Mouse (Mus musculus): ENCODE measurements at regions not wholly inside any gene's neighbourhood (a gene's known extent, or its start where the extent isn't known, plus 50 kb on each side); places are given as distances from the start of the nearest gene placed in this dataset.

DNA sequence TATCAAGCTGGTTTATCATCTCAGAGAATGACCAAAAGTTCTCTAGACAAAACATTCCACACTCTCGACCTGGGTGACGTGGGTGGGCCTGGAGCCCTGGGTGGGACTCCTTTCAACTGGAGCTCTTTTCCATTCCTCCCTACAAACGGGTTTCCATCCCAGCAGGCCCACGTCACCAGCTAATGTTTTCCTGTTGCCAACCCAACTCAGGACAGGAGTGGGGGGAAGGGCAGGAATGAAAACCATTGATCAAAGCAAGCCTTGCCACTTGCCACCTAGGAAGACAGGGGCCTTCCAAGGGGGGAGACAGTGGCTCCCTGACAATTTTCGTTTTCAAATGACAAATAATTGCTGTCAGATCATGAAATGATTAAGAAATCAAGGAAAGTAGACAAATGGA, 224.8 kb downstream of the Rplp1 start:
- TF ChIP-seq HCFC1 (IDR thresholded peaks at IDR 0.05; ENCODE audit: borderline replicate concordance, insufficient read depth, low read length): no peak
- no peak for TF ChIP-seq ZNF384 (IDR thresholded peaks at IDR 0.05; ENCODE audit: low read depth, low read length)
- TF ChIP-seq MAFK (IDR thresholded peaks at IDR 0.05; ENCODE audit: insufficient read depth, low read depth, low read length): no peak
- TF ChIP-seq CHD2 (IDR thresholded peaks at IDR 0.05; ENCODE audit: low read depth, low read length): no peak
- no peak for TF ChIP-seq ZC3H11A (IDR thresholded peaks at IDR 0.05; ENCODE audit: borderline replicate concordance, low read depth, low read length)
